Mouse (Mus musculus): ENCODE measurements at regions not wholly inside any gene's neighbourhood (a gene's known extent, or its start where the extent isn't known, plus 50 kb on each side); places are given as distances from the start of the nearest gene placed in this dataset.
"Not testable (repeated sequence)": the region's sequence is repeated elsewhere in the genome, so short reads cannot be mapped to it uniquely, and the experiment has no call there.

- intact Hi-C loops (cut with DNase I): no loop called here
- no peaks in the 10 kb centered on the region for H3K27me3 ChIP-seq (ENCODE audit: control insufficient read depth, insufficient read depth, low read length)
- H3K4me3 ChIP-seq: no peak overlapping the region
- no peaks in the 10 kb centered on the region for H3K79me2 ChIP-seq (replicated peaks; ENCODE audit: control insufficient read depth, insufficient read depth, low read length)
- no peak overlapping the region for H3K9ac ChIP-seq (ENCODE audit: low read depth, low read length)
- no peak overlapping the region for H3K27ac ChIP-seq
- DNase-seq: no peak
- TF ChIP-seq POLR2A (IDR thresholded peaks at IDR 0.05; ENCODE audit: insufficient read depth, low read depth, low read length) (no peak), CTCF (IDR thresholded peaks at IDR 0.05) (no peak), EP300 (IDR thresholded peaks at IDR 0.05; ENCODE audit: insufficient read depth, low read depth, low read length) (no peak)
- H3K36me3 ChIP-seq (ENCODE audit: control insufficient read depth, insufficient read depth, low read length): no peaks in the 10 kb centered on the region
- H3K4me1 ChIP-seq (ENCODE audit: control insufficient read depth, insufficient read depth, low read length): no peaks in the 10 kb centered on the region
- 63% methylated on average over 6 of the region's 6 CpGs for WGBS
Observed at GRCm38 (mm10) chr8:89498088-89498695, 454.2 kb upstream of the Sall1 start.

GRCm38 (mm10) chr8:89492336-89492735 is 448.4 kb upstream of the Sall1 start:
- H3K79me2 ChIP-seq (replicated peaks; ENCODE audit: control insufficient read depth, insufficient read depth, low read length): no peaks in the 10 kb centered on the region
- no peak overlapping the region for H3K9ac ChIP-seq (ENCODE audit: low read depth, low read length)
- H3K27ac ChIP-seq: no peak overlapping the region
- no peak for TF ChIP-seq CTCF (IDR thresholded peaks at IDR 0.05)
- no peak for TF ChIP-seq EP300 (IDR thresholded peaks at IDR 0.05; ENCODE audit: insufficient read depth, low read depth, low read length)
- DNase-seq: no peak
- no peaks in the 10 kb centered on the region for H3K4me1 ChIP-seq (ENCODE audit: control insufficient read depth, insufficient read depth, low read length)
- intact Hi-C loops (cut with DNase I): no loop called here
- H3K27me3 ChIP-seq (ENCODE audit: control insufficient read depth, insufficient read depth, low read length): no peaks in the 10 kb centered on the region
- H3K36me3 ChIP-seq (ENCODE audit: control insufficient read depth, insufficient read depth, low read length): no peaks in the 10 kb centered on the region
- H3K4me3 ChIP-seq: no peak overlapping the region

- H3K27ac ChIP-seq: not testable (repeated sequence)
Observed at GRCm38 (mm10) chr8:89482481-89482880, 438.5 kb upstream of the Sall1 start.

GRCm38 (mm10) chr8:89476930-89477329 is 433.0 kb upstream of the Sall1 start:
- intact Hi-C loops (cut with DNase I): no loop called here
- H3K27me3 ChIP-seq (ENCODE audit: control insufficient read depth, insufficient read depth, low read length): no peaks in the 10 kb centered on the region
- no peak overlapping the region for H3K27ac ChIP-seq
- no peaks in the 10 kb centered on the region for H3K36me3 ChIP-seq (ENCODE audit: control insufficient read depth, insufficient read depth, low read length)
- no peak overlapping the region for H3K4me3 ChIP-seq
- no peak overlapping the region for H3K9ac ChIP-seq (ENCODE audit: low read depth, low read length)
- TF ChIP-seq EP300 (IDR thresholded peaks at IDR 0.05; ENCODE audit: insufficient read depth, low read depth, low read length) (no peak), POLR2A (IDR thresholded peaks at IDR 0.05; ENCODE audit: insufficient read depth, low read depth, low read length) (no peak), CTCF (IDR thresholded peaks at IDR 0.05) (no peak)
- WGBS: 54% methylated on average over 4 of the region's 4 CpGs
- H3K4me1 ChIP-seq (ENCODE audit: control insufficient read depth, insufficient read depth, low read length): no peaks in the 10 kb centered on the region
- no peaks in the 10 kb centered on the region for H3K79me2 ChIP-seq (replicated peaks; ENCODE audit: control insufficient read depth, insufficient read depth, low read length)
- DNase-seq: no peak

More at GRCm38 (mm10) chr8:89482481-89482880, 438.5 kb upstream of the Sall1 start:
- 75% methylated on average over 1 of the region's 1 CpGs for WGBS
- DNase-seq; H3K27me3 ChIP-seq (ENCODE audit: control insufficient read depth, insufficient read depth, low read length); H3K9ac ChIP-seq (ENCODE audit: low read depth, low read length); intact Hi-C loops (cut with DNase I); H3K4me3 ChIP-seq; H3K4me1 ChIP-seq (ENCODE audit: control insufficient read depth, insufficient read depth, low read length); H3K36me3 ChIP-seq (ENCODE audit: control insufficient read depth, insufficient read depth, low read length); H3K79me2 ChIP-seq (replicated peaks; ENCODE audit: control insufficient read depth, insufficient read depth, low read length): not testable (repeated sequence)

GRCm38 (mm10) chr8:89471116-89471515 is 427.2 kb upstream of the Sall1 start:
- Histone ChIP-seq H3K27ac (no peak overlapping the region), H3K79me2 (replicated peaks; ENCODE audit: control insufficient read depth, insufficient read depth, low read length) (no peaks in the 10 kb centered on the region), H3K9ac (ENCODE audit: low read depth, low read length) (no peak overlapping the region), H3K4me1 (ENCODE audit: control insufficient read depth, insufficient read depth, low read length) (no peaks in the 10 kb centered on the region), H3K36me3 (ENCODE audit: control insufficient read depth, insufficient read depth, low read length) (no peaks in the 10 kb centered on the region), H3K27me3 (ENCODE audit: control insufficient read depth, insufficient read depth, low read length) (no peaks in the 10 kb centered on the region), H3K4me3 (no peak overlapping the region)
- WGBS: 38% methylated on average over 5 of the region's 5 CpGs
- intact Hi-C loops (cut with DNase I): no loop called here
- TF ChIP-seq EP300 (IDR thresholded peaks at IDR 0.05; ENCODE audit: insufficient read depth, low read depth, low read length) (no peak), POLR2A (IDR thresholded peaks at IDR 0.05; ENCODE audit: insufficient read depth, low read depth, low read length) (no peak), CTCF (IDR thresholded peaks at IDR 0.05) (no peak)
- no peak for DNase-seq

- H3K4me3 ChIP-seq: no peak overlapping the region
- DNase-seq: no peak
Observed at GRCm38 (mm10) chr8:89468782-89469220, 424.8 kb upstream of the Sall1 start.

More at GRCm38 (mm10) chr8:89468782-89469220, 424.8 kb upstream of the Sall1 start:
- whole genome bisulfite sequencing: 90% methylated on average over 5 of the region's 5 CpGs
- Histone ChIP-seq H3K4me1 (ENCODE audit: control insufficient read depth, insufficient read depth, low read length) (no peaks in the 10 kb centered on the region), H3K79me2 (replicated peaks; ENCODE audit: control insufficient read depth, insufficient read depth, low read length) (no peaks in the 10 kb centered on the region), H3K27ac (no peak overlapping the region), H3K9ac (ENCODE audit: low read depth, low read length) (no peak overlapping the region), H3K36me3 (ENCODE audit: control insufficient read depth, insufficient read depth, low read length) (no peaks in the 10 kb centered on the region), H3K27me3 (ENCODE audit: control insufficient read depth, insufficient read depth, low read length) (no peaks in the 10 kb centered on the region)
- no peak for TF ChIP-seq CTCF (IDR thresholded peaks at IDR 0.05)
- no peak for TF ChIP-seq POLR2A (IDR thresholded peaks at IDR 0.05; ENCODE audit: insufficient read depth, low read depth, low read length)
- no peak for TF ChIP-seq EP300 (IDR thresholded peaks at IDR 0.05; ENCODE audit: insufficient read depth, low read depth, low read length)
- intact Hi-C loops (cut with DNase I): no loop called here
